Mouse (Mus musculus): Measurements from ENCODE around the gene Mink1. TPM values are rescaled to one million over a fixed set of nuclear protein-coding genes. Genes with fewer than 3 reads are reported as not detected.

Gene Mink1
- polyA plus RNA-seq, 1 experiment from 2014 or later: 14.1 TPM

DNA sequence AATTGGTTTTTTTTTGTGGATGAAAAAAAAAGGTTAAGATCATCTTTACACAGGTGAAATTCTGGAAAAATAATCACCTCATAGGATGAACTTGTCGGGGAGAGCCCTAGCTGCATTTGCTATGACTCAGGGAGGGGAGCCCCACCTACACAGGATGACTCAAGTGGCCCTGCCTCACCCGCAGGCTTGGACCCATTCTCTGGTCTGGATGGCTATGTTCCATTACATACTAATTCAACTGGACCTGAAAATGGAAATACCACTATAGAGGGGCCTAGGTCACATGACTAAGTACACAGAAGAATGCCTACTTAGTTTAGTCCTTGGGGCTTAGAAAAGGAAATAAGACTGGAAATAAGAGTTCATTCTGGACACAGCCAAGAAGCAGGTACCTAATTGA, 88.7 kb downstream of the Mink1 start:
- H3K27ac ChIP-seq: no peak overlapping the region
- H3K9me3 ChIP-seq: no peaks in the 10 kb centered on the region

DNA sequence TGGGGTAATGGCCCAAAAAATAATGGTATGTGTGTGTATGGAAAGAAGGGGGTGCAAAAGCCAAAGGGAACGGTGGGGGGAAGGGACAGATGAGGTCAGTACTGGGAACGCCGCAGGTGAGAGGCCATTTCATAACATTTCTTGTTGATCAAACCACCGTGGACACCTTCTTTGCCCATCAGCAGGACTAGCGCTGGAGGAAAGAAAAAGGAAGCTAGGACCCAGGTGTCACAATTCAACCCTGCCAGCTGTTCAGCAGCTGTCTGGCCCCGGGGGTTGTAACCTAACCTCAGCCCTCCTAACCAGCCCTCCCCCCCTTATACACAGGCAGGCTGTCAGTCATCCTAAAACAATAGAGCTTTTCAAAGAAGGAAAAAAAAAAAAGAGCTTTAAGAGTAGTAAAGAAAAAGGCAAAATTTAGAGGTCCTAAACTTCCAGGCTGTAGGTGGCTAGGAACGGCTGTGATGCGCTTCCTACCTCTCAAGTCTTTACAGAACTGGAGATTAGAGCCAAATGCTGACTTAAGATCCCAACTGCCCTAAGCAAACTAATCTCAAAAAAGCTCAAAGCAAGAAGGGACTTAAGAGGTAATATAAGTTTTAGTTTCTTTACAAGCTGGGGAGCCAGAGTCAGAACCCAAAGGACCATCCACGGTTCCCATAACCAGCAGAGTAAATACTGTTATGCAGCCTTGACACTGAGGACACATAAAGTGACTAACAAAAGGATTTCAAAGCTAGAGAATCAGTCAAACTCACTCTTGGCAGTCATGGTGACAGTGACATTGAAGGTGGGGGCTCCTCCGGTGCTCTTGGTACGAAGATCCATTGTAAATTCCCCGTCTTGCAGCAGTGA, 89.6 kb downstream of the Mink1 start:
- H3K4me3 ChIP-seq: peak overlapping the region; percentile 100

More for the DNA sequence above, 88.7 kb downstream of the Mink1 start:
- WGBS: 56% methylated on average over 2 of the region's 2 CpGs
- H3K4me1 ChIP-seq: peaks cover 67% of the 10 kb centered on the region
- no peak for ATAC-seq (ENCODE audit: insufficient number of reproducible peaks, low FRiP score, low TSS enrichment, low read depth)
- H3K4me3 ChIP-seq: 0 out of 2 replicates have a peak overlapping the region, but pooled peaks have one; percentile 1
- no peak overlapping the region for H3K9ac ChIP-seq
- no peaks in the 10 kb centered on the region for H3K27me3 ChIP-seq
- H3K36me3 ChIP-seq: peaks cover 43% of the 10 kb centered on the region
- no peak overlapping the region for H3K4me2 ChIP-seq

DNA sequence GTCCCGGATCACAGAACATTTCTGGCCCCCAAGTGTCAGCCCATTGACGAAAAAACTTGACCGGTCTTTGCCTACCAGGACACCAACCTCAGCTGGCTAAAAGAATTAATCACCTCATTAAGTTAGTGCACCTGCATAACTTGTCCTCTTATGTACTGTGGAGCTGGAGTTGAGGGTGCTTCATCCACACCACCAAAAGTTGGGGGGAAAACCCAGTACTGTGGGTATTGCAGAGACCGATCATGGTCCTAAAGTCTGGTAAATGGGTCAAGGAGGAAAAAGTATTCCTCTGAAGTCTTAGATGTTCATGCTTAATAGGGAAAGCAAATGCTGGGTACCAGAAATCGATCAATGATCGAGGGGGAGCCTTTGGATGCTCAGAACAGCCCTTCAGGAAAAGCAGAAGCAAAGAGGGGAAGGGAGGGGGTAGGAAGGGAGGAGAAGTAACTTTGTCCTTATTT, 90.2 kb downstream of the Mink1 start:
- H3K27ac ChIP-seq: peak overlapping the region; percentile 99
- H3K9ac ChIP-seq: peak overlapping the region; percentile 98
- H3K4me2 ChIP-seq: peak overlapping the region; percentile 89
- no peak for ATAC-seq (ENCODE audit: insufficient number of reproducible peaks, low FRiP score, low TSS enrichment, low read depth)
- H3K4me3 ChIP-seq: peak overlapping the region; percentile 100
- H3K4me1 ChIP-seq: peaks cover 78% of the 10 kb centered on the region
- peaks cover 43% of the 10 kb centered on the region for H3K36me3 ChIP-seq
- H3K27me3 ChIP-seq: no peaks in the 10 kb centered on the region
- no peaks in the 10 kb centered on the region for H3K9me3 ChIP-seq
- WGBS: 41% methylated on average over 6 of the region's 6 CpGs

More for the DNA sequence above, 89.6 kb downstream of the Mink1 start:
- peaks cover 74% of the 10 kb centered on the region for H3K4me1 ChIP-seq
- 0 out of 2 replicates have a peak overlapping the region, but pooled peaks have one; percentile 18 for H3K9ac ChIP-seq
- H3K27ac ChIP-seq: peak overlapping the region; percentile 99
- no peaks in the 10 kb centered on the region for H3K9me3 ChIP-seq
- peaks cover 43% of the 10 kb centered on the region for H3K36me3 ChIP-seq
- ATAC-seq (ENCODE audit: insufficient number of reproducible peaks, low FRiP score, low TSS enrichment, low read depth): no peak
- WGBS: 43% methylated on average over 12 of the region's 12 CpGs
- H3K27me3 ChIP-seq: no peaks in the 10 kb centered on the region
- H3K4me2 ChIP-seq: peak overlapping the region; percentile 89

DNA sequence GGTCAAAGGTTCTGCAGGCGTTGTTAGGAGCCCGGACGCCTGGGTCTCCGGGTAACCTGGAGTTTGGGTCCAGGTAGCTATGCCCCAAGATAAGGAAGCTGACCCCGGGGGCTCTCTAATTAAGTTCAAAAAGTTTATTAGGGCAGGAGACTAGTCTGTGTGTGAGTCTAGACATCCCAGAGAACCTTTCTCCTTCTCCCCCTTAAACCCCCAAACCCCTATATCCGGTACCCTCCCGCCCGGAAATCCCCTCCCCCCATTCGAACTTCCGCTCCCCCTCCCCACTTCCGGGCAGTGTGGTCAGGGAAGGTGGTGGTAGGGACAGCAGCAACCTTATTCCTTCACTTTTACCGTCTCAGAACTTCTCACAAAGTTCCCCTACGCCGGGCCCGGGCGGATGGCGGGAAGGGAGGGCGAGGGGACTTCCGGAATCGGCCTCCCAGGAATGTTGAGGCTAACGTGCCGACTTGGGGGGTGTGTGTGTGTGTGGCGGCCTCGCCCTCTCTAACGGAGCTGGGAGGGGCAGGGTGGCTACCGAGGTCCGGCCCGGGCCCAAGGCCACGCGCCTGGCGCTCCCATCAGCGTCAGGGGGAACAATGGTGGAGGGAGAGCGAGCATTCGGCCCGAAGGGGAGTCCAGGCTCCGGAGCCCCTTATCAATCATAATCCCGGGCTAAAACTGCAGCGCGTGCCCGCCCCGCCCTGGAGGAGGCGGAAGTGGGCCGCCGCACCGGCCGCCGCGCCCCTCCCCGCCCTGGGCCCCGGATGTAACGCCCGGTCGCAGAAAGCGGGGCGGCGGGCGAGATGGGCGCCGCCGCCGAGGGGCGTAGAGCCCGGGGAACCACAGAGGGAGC, 90.9 kb downstream of the Mink1 start:
- Histone ChIP-seq H3K36me3 (peaks cover 40% of the 10 kb centered on the region), H3K9ac (peak overlapping the region; percentile 98), H3K9me3 (no peaks in the 10 kb centered on the region), H3K4me3 (peak overlapping the region; percentile 100), H3K27me3 (no peaks in the 10 kb centered on the region), H3K4me2 (peak overlapping the region; percentile 89), H3K4me1 (peaks cover 77% of the 10 kb centered on the region), H3K27ac (peak overlapping the region; percentile 99)
- under 1% methylated on average over 61 of the region's 63 CpGs for WGBS
- no peak for ATAC-seq (ENCODE audit: insufficient number of reproducible peaks, low FRiP score, low TSS enrichment, low read depth)

DNA sequence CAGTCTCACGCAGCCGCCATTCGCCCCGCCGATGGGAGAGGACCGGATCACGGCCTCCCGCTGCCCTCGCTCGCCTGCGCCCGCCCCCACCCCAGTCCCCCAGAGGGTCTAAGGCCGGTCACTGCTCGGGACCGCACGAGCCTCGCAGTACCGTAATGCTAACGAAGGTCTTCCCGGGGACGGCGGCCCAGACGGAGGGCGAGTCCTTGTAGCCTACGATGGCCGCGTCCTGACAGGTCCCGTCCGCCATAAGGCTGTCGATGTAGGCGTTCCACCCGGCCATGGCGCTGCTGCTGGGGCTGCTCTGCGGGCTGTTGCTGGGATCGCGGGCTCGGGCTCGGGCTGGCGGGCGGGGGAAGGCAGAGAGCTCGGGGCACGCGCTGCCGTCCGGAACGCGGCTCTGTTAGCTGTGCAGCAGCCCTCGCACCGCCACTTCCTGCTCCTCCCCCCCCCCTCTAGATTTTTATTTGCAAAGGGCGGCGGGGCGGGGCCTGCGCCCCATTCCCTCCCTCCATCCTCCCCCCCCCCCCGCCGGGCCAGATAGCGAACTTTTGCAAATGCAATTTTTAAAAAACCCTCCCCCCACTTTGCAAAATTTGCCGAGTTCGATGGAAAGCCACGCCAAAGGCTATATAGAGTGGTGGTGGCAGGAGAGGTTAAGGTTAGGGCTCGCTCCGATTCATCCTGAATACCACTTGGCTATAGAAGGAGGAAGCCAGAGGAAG, 91.7 kb downstream of the Mink1 start, which contains the start of gene Pfn1:
TSS of gene Pfn1 (minus strand) at position 447 of the 725 bp plus-strand sequence.
- H3K9me3 ChIP-seq: no peaks in the 10 kb centered on the region
- peak within 1 kb of the TSS; percentile 89 for H3K4me2 ChIP-seq
- H3K27me3 ChIP-seq: no peaks in the 10 kb centered on the region
- 0% methylated on average over 52 of the region's 61 CpGs for WGBS
- peak; percentile 30; the same call in 1 of the 2 replicates for ATAC-seq (ENCODE audit: insufficient number of reproducible peaks, low FRiP score, low TSS enrichment, low read depth)
- peaks cover 33% of the 10 kb centered on the region for H3K36me3 ChIP-seq
- peaks cover 76% of the 10 kb centered on the region for H3K4me1 ChIP-seq
- peak within 1 kb of the TSS; percentile 100 for H3K4me3 ChIP-seq
- H3K9ac ChIP-seq: peak within 1 kb of the TSS; percentile 98
- peak within 1 kb of the TSS; percentile 99 for H3K27ac ChIP-seq

DNA sequence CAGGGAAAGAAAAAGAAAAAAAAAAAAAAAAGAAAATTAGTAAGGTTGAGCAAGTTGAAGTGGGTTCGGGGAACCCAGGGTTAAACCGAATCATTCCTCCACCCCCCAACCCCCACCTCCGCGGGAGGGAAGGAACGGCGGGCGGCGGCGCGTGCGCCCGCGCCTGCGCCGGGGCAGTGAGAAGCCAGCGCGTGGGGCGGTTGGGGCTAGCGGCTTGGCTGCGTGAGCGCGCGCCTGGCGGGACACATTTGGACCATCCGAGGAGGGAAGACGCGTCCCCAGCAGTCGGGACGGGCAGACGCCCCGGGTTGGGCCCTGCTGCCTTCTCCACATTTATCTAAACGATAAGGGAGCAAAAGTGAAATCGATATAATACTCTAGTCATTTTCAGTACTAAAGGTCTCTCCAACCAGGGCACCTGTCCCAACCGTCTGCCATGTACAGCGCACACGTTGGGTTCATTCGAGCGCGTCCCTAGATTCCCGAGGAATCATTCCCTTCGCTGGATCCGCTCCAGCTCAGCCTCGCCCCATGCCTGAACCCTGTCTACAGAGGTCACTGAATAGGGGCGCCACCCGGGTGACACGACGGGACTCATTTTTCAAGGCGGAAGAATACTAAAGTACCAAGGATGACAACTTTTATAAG, 92.4 kb downstream of the Mink1 start:
- H3K27me3 ChIP-seq: no peaks in the 10 kb centered on the region
- peaks cover 71% of the 10 kb centered on the region for H3K4me1 ChIP-seq
- peak overlapping the region; percentile 100 for H3K4me3 ChIP-seq
- peak overlapping the region; percentile 46 for H3K9ac ChIP-seq
- H3K9me3 ChIP-seq: no peaks in the 10 kb centered on the region
- peak overlapping the region; percentile 89 for H3K4me2 ChIP-seq
- 0% methylated on average over 48 of the region's 48 CpGs for WGBS
- peak; percentile 76 for ATAC-seq (ENCODE audit: insufficient number of reproducible peaks, low FRiP score, low TSS enrichment, low read depth)
- H3K27ac ChIP-seq: peak overlapping the region; percentile 99
- H3K36me3 ChIP-seq: peaks cover 33% of the 10 kb centered on the region

DNA sequence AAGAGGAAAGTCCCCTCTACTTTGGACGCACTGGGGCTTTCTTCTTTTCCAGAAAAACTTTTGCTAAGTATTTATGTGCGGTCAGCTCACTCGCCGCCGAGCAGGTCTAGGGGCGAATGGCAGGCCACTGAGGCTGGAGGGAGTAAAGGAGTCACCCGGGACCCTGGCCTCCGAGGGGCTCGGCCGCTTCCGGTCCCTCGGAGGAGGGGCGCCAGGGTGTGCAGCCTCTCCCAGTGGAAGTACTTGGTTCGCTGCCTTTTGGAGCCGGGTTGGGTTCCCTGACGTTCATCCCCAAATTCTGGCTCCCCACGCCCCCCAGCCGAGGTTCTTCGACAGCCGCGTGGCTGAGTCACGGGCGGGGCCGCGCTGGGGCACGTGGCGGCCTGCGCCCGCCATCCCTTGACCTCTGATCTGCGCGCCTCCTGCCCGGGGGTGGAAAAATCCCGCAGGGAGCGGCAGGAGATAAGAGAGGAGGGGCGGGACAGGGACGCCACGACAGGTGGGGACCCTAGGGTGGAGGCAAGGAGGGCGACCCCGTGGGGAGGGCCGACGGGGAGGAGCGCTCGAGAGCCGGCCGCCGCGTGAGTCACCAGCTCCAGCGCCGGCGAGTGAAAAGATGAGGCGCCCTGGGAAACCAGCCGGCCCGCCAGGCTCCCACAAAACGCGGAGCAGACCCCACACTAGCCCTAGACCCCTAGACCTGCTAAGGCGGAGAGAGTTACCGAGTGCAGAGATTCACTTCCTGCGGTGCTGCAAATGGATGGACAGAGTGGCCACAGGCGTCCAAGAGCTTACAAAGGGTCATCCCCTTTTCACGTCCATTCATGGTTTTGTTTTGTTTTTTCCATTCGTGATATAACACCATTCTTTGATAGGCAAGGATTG, 93.1 kb downstream of the Mink1 start:
- Histone ChIP-seq H3K4me1 (peaks cover 66% of the 10 kb centered on the region), H3K9me3 (no peaks in the 10 kb centered on the region), H3K9ac (peak overlapping the region; percentile 46), H3K27ac (peak overlapping the region; percentile 99), H3K27me3 (no peaks in the 10 kb centered on the region), H3K4me2 (peak overlapping the region; percentile 89), H3K4me3 (peak overlapping the region; percentile 100), H3K36me3 (peaks cover 31% of the 10 kb centered on the region)
- 0 out of 2 replicates have a peak, but pooled peaks have one; percentile 13 for ATAC-seq (ENCODE audit: insufficient number of reproducible peaks, low FRiP score, low TSS enrichment, low read depth)
- WGBS: under 1% methylated on average over 61 of the region's 61 CpGs

DNA sequence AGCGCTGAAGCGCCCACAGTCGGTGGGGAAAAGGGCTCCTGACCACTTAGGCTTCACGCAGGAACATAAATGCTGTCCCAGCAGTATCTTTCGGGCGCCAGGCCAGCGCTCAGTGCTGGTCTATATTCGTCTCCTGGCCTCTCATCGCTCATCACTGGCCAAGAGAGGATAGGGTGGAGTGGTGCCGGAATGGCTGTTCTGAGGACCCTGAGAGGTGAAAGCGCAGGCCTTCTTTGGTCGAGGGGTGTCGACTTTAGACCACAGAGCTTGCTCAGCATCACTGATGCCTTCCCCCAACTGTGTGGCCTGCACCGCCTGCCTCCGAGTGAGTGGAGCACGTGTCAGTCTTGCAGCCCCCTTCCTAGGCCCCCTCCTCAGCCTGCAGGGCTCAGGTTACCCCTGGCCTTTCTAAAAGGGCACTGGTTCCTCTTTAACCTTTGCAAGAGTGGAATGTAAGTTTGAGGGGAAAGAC, 93.8 kb downstream of the Mink1 start:
- 0 out of 2 replicates have a peak, but pooled peaks have one; percentile 12 for ATAC-seq (ENCODE audit: insufficient number of reproducible peaks, low FRiP score, low TSS enrichment, low read depth)
- peak overlapping the region; percentile 99 for H3K27ac ChIP-seq

DNA sequence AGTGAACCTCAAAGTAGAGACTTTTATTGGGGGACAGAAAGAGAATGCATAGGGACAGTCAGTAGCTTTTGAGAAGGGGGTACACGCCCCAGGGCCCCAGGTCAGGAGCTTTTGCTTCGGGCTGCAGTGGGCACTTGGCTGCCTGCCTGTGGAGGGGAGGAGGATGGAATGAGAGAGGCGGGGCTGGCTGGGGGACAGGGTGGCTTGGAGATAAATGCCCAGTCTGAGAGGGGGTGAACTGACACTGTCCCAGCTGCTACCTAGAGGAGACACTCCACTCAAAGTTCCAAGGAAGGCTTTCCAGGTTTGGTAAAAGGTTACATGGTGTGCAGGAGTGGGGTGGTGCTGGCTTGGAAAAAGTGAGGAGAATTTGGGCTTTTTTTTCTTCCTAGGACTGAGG, 94.3 kb downstream of the Mink1 start, which contains the start of gene Eno3:
TSS of gene Eno3 (plus strand) at position 239 of the 400 bp plus-strand sequence.
- H3K36me3 ChIP-seq: peaks cover 31% of the 10 kb centered on the region
- H3K4me2 ChIP-seq: peak within 1 kb of the TSS; percentile 89
- ATAC-seq (ENCODE audit: insufficient number of reproducible peaks, low FRiP score, low TSS enrichment, low read depth): no peak
- WGBS: 17% methylated on average over 3 of the region's 3 CpGs
- no peaks in the 10 kb centered on the region for H3K9me3 ChIP-seq
- peak within 1 kb of the TSS; percentile 100 for H3K4me3 ChIP-seq
- H3K4me1 ChIP-seq: peaks cover 55% of the 10 kb centered on the region
- peak within 1 kb of the TSS; percentile 99 for H3K27ac ChIP-seq
- no peaks in the 10 kb centered on the region for H3K27me3 ChIP-seq
- peak within 1 kb of the TSS; percentile 46 for H3K9ac ChIP-seq

More for the DNA sequence above, 93.8 kb downstream of the Mink1 start:
- Histone ChIP-seq H3K27me3 (no peaks in the 10 kb centered on the region), H3K4me2 (peak overlapping the region; percentile 89), H3K9me3 (no peaks in the 10 kb centered on the region), H3K9ac (peak overlapping the region; percentile 46; the same call in 1 of the 2 replicates), H3K4me3 (peak overlapping the region; percentile 100), H3K4me1 (peaks cover 59% of the 10 kb centered on the region), H3K36me3 (peaks cover 30% of the 10 kb centered on the region)
- 5% methylated on average over 16 of the region's 16 CpGs for WGBS

DNA sequence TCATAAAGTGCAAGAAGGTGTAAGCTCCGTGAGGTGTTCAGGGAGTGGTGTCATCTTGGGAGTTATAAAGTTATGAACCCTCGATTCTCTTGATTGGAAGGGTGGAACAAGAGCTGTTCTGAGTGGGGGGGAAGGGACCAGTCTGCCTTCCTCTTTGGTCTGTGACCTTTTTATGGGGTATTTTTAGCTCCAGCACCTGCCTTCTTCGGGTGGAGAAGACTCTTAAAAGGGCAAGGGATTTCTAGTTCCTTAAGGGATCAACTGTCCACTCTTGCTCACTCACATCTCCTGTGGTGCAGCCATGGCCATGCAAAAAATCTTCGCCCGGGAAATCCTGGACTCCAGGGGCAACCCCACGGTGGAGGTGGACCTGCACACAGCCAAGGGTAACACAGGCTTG, 94.9 kb downstream of the Mink1 start:
- peaks cover 49% of the 10 kb centered on the region for H3K4me1 ChIP-seq

More for the DNA sequence above, 94.9 kb downstream of the Mink1 start:
- H3K9ac ChIP-seq: no peak overlapping the region
- H3K9me3 ChIP-seq: no peaks in the 10 kb centered on the region
- 0 out of 2 replicates have a peak overlapping the region, but pooled peaks have one; percentile 89 for H3K4me2 ChIP-seq
- peaks cover 31% of the 10 kb centered on the region for H3K36me3 ChIP-seq
- WGBS: 40% methylated on average over 6 of the region's 6 CpGs
- H3K27ac ChIP-seq: peak overlapping the region; percentile 99
- H3K27me3 ChIP-seq: no peaks in the 10 kb centered on the region
- ATAC-seq (ENCODE audit: insufficient number of reproducible peaks, low FRiP score, low TSS enrichment, low read depth): no peak
- peak overlapping the region; percentile 100; the same call in 1 of the 2 replicates for H3K4me3 ChIP-seq

Data from limb, embryonic 15.5 days (tissue).